Mouse (Mus musculus): ENCODE data around the gene 6030452D12Rik. TPM values are rescaled to one million over a fixed set of nuclear protein-coding genes. Genes with fewer than 3 reads are reported as not detected.

The 6030452D12Rik gene
- polyA plus RNA-seq, 1 experiment = not detected

- Histone ChIP-seq H3K4me1 (ENCODE audit: control insufficient read depth, insufficient read depth, low read length) (peaks cover 10% of the 10 kb centered on the region), H3K27ac (ENCODE audit: control insufficient read depth, insufficient read depth, low read depth, low read length) (no peak within 1 kb of the TSS; the same call in 1 of the 2 replicates), H3K27me3 (ENCODE audit: control insufficient read depth, insufficient read depth, low read length) (no peaks in the 10 kb centered on the region), H3K36me3 (ENCODE audit: control insufficient read depth, insufficient read depth, low read length) (no peaks in the 10 kb centered on the region), H3K4me3 (ENCODE audit: control insufficient read depth, low read depth, low read length) (peak within 1 kb of the TSS; percentile 67)
- TF ChIP-seq CTCF (IDR thresholded peaks at IDR 0.05; ENCODE audit: control insufficient read depth, insufficient read depth, insufficient replicate concordance, low read depth, low read length) = no peak
- TF ChIP-seq POLR2A (IDR thresholded peaks at IDR 0.05; ENCODE audit: control insufficient read depth, low read depth, low read length) = 0 out of 2 replicates have a peak, but pooled peaks have one; percentile 37
Observed at GRCm38 (mm10) chr8:106510365-106510975, 10.1 kb downstream of the 6030452D12Rik start, which contains the start of gene Cdh3. Gene Cdh3, plus strand, starts transcription at chr8:106510891.

- H3K4me3 ChIP-seq (ENCODE audit: control insufficient read depth, low read depth, low read length) = peak overlapping the region; percentile 67
- no peak for TF ChIP-seq POLR2A (IDR thresholded peaks at IDR 0.05; ENCODE audit: control insufficient read depth, low read depth, low read length)
- no peak for TF ChIP-seq CTCF (IDR thresholded peaks at IDR 0.05; ENCODE audit: control insufficient read depth, insufficient read depth, insufficient replicate concordance, low read depth, low read length)
- peaks cover 10% of the 10 kb centered on the region for H3K4me1 ChIP-seq (ENCODE audit: control insufficient read depth, insufficient read depth, low read length)
- H3K27me3 ChIP-seq (ENCODE audit: control insufficient read depth, insufficient read depth, low read length) = no peaks in the 10 kb centered on the region
- H3K27ac ChIP-seq (ENCODE audit: control insufficient read depth, insufficient read depth, low read depth, low read length) = no peak overlapping the region
- H3K36me3 ChIP-seq (ENCODE audit: control insufficient read depth, insufficient read depth, low read length) = no peaks in the 10 kb centered on the region
Observed at GRCm38 (mm10) chr8:106511065-106511501, 10.8 kb downstream of the 6030452D12Rik start.

DNA sequence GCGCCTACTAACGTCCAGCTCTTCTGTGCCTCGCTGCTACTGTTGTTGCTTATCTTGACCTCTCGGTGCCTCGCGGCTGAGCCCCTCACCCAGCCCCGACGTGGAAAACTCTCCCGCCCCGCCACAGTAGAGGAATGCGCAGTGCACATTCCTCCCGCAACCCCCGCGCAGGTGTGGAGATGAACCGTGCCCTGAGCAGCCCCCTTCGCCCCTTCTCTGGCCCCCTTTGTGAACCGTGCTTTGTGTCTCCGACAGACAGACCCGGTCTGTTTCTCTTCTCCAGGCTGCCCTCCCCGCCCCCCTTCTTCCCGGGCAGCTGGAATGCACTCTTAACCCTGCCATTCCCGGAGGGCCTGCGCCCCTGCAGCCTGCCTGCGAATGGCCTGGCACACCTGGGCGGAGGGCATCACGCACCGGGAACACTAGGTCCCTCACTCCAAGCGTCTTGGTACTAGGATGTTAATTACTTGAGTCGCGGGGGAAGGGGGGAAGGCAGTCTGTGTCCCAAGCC lies 11.3 kb downstream of the 6030452D12Rik start:
- Histone ChIP-seq H3K4me3 (ENCODE audit: control insufficient read depth, low read depth, low read length) (peak overlapping the region; percentile 67), H3K36me3 (ENCODE audit: control insufficient read depth, insufficient read depth, low read length) (no peaks in the 10 kb centered on the region), H3K27ac (ENCODE audit: control insufficient read depth, insufficient read depth, low read depth, low read length) (no peak overlapping the region; the same call in 1 of the 2 replicates), H3K27me3 (ENCODE audit: control insufficient read depth, insufficient read depth, low read length) (no peaks in the 10 kb centered on the region), H3K4me1 (ENCODE audit: control insufficient read depth, insufficient read depth, low read length) (peaks cover 10% of the 10 kb centered on the region)
- no peak for TF ChIP-seq CTCF (IDR thresholded peaks at IDR 0.05; ENCODE audit: control insufficient read depth, insufficient read depth, insufficient replicate concordance, low read depth, low read length)
- TF ChIP-seq POLR2A (IDR thresholded peaks at IDR 0.05; ENCODE audit: control insufficient read depth, low read depth, low read length) = no peak

DNA sequence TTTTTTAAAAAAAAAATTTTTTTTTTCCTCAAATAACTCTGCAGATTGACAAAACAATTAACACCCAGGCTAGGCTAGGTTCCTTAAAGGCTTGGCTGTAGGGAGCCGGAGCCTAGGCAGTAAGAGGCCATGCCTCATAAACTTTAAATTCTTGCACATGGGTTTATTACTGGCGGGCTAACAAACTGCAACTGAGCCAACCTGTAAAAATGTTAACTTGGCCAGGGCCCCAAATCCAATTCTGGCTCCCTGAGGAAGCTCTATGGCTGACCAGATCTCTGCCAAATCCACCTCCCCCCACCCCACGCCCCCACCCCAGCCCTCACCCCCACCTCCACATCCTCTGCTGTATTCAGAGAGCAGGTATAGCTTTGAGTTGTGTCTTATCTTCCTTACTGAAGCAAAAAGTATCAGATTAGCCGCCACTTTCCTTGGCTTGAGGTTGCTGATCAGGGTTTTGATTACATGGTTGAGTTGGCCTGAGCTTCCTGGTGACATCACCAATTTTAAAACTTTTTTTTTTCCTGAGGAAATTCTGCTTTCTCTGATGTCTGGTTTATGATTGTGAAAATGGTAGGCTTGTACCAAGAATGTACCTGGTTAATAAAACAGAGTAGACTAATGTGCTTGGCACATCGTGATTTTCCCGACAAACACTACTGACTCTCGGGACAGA lies 12.3 kb downstream of the 6030452D12Rik start:
- TF ChIP-seq CTCF (IDR thresholded peaks at IDR 0.05; ENCODE audit: control insufficient read depth, insufficient read depth, insufficient replicate concordance, low read depth, low read length) (no peak), POLR2A (IDR thresholded peaks at IDR 0.05; ENCODE audit: control insufficient read depth, low read depth, low read length) (no peak)
- no peak overlapping the region for H3K27ac ChIP-seq (ENCODE audit: control insufficient read depth, insufficient read depth, low read depth, low read length)
- no peaks in the 10 kb centered on the region for H3K36me3 ChIP-seq (ENCODE audit: control insufficient read depth, insufficient read depth, low read length)
- H3K4me1 ChIP-seq (ENCODE audit: control insufficient read depth, insufficient read depth, low read length) = peaks cover 6% of the 10 kb centered on the region
- no peaks in the 10 kb centered on the region for H3K27me3 ChIP-seq (ENCODE audit: control insufficient read depth, insufficient read depth, low read length)
- no peak overlapping the region for H3K4me3 ChIP-seq (ENCODE audit: control insufficient read depth, low read depth, low read length)

GRCm38 (mm10) chr8:106515946-106516479 lies 15.7 kb downstream of the 6030452D12Rik start:
- TF ChIP-seq POLR2A (IDR thresholded peaks at IDR 0.05; ENCODE audit: control insufficient read depth, low read depth, low read length) (no peak), CTCF (IDR thresholded peaks at IDR 0.05; ENCODE audit: control insufficient read depth, insufficient read depth, insufficient replicate concordance, low read depth, low read length) (no peak)
- Histone ChIP-seq H3K4me1 (ENCODE audit: control insufficient read depth, insufficient read depth, low read length) (peaks cover 6% of the 10 kb centered on the region), H3K4me3 (ENCODE audit: control insufficient read depth, low read depth, low read length) (no peak overlapping the region), H3K27ac (ENCODE audit: control insufficient read depth, insufficient read depth, low read depth, low read length) (no peak overlapping the region), H3K27me3 (ENCODE audit: control insufficient read depth, insufficient read depth, low read length) (no peaks in the 10 kb centered on the region), H3K36me3 (ENCODE audit: control insufficient read depth, insufficient read depth, low read length) (no peaks in the 10 kb centered on the region)

DNA sequence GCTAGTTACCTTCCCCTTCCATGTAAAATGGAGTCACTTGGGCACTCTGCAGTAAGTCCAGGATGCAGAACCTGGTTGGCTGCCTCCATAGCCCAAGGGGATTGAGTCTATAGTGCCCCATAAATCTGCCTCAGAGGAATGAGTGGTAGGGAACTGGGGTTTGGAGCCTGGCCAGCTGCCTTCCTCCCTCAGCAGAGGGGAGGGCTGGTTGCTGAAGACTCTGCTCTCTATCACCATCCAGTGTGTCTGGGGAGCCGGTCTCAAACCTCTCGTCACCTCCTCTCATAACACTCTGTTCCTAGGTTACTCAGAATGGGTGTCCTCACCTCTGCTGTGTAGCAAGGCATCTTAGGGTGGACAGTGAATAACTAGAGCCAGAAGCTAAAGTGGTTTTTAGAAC lies 16.3 kb downstream of the 6030452D12Rik start:
- Histone ChIP-seq H3K4me1 (ENCODE audit: control insufficient read depth, insufficient read depth, low read length) (peaks cover 3% of the 10 kb centered on the region), H3K36me3 (ENCODE audit: control insufficient read depth, insufficient read depth, low read length) (no peaks in the 10 kb centered on the region), H3K27ac (ENCODE audit: control insufficient read depth, insufficient read depth, low read depth, low read length) (no peak overlapping the region), H3K27me3 (ENCODE audit: control insufficient read depth, insufficient read depth, low read length) (no peaks in the 10 kb centered on the region), H3K4me3 (ENCODE audit: control insufficient read depth, low read depth, low read length) (no peak overlapping the region)
- TF ChIP-seq CTCF (IDR thresholded peaks at IDR 0.05; ENCODE audit: control insufficient read depth, insufficient read depth, insufficient replicate concordance, low read depth, low read length) = 0 out of 2 replicates have a peak, but pooled peaks have one; percentile 2
- TF ChIP-seq POLR2A (IDR thresholded peaks at IDR 0.05; ENCODE audit: control insufficient read depth, low read depth, low read length) = no peak

DNA sequence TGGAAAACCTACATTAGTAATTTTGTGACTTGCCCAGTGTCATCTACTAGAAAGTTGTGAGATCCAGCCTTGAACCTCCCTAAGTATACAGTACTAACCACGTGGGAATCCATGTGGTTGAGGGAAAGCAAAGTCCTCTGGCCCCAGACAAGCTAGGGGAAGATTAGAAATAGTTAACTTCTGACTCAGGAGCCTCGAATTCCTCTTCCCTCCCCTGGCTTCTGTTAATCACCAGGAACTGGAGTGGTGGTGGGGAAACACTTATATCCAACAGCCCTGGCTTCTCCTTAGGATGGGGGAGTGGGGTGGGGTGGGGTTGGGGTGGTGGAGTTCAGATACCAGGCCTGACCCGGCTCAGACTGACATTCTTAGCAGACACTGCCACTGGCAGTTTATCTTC lies 18.4 kb downstream of the 6030452D12Rik start:
- no peak for TF ChIP-seq POLR2A (IDR thresholded peaks at IDR 0.05; ENCODE audit: control insufficient read depth, low read depth, low read length)
- no peak for TF ChIP-seq CTCF (IDR thresholded peaks at IDR 0.05; ENCODE audit: control insufficient read depth, insufficient read depth, insufficient replicate concordance, low read depth, low read length)
- H3K4me3 ChIP-seq (ENCODE audit: control insufficient read depth, low read depth, low read length) = no peak overlapping the region
- no peaks in the 10 kb centered on the region for H3K36me3 ChIP-seq (ENCODE audit: control insufficient read depth, insufficient read depth, low read length)
- no peaks in the 10 kb centered on the region for H3K4me1 ChIP-seq (ENCODE audit: control insufficient read depth, insufficient read depth, low read length)
- no peak overlapping the region for H3K27ac ChIP-seq (ENCODE audit: control insufficient read depth, insufficient read depth, low read depth, low read length)
- H3K27me3 ChIP-seq (ENCODE audit: control insufficient read depth, insufficient read depth, low read length) = no peaks in the 10 kb centered on the region

Data from testis, adult 2 months (tissue).